Mouse (Mus musculus) G1E (cell line): Measurements from ENCODE around the gene Srm.

ENCODE experiments used
- CTCF ChIP-seq: IDR thresholded peaks from 2 replicates; pipeline ENCODE4 v1.5.1; 2012; ENCODE audit warnings: low read depth, low read length, inconsistent platforms, mixed read lengths
- GATA1 ChIP-seq: IDR thresholded peaks from 2 replicates; pipeline ENCODE4 v1.6.1; 2012; ENCODE audit warnings: borderline replicate concordance, low read length, inconsistent platforms, mixed read lengths

- TF ChIP-seq CTCF (no peak), GATA1 (no peak)
Observed at GRCm38 (mm10) chr4:148622485-148622884, 31.2 kb downstream of the Srm start.
